Comparison of ENCODE assay signal across 23 mouse cellular contexts in the genomic region with DNA sequence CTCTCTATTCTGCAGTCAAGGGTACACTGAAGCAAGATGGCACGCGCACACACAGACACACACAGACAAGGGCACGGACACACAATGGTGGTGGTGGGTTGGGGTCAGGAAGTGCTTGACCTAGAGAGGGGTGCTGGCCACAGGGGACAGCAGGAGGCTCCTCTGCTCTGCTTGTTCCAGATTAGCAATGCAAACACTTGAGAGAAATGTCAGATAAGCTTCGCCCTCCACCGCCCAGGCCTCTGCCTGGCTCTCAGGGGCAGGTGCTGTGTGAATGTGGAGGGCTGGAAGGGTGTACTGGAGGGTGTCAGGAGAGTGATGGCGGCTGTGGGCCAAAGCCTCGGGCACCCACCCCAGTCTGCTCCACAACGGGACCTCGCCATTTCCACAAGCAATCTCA. TPM values are rescaled to one million over a fixed set of nuclear protein-coding genes. Genes with fewer than 3 reads are reported as not detected.
DNase-seq lines count a peak whose midpoint lies in the region; ATAC-seq and TF ChIP-seq lines count a peak whose summit lies in the region.
"Had no signal": no experiment of that assay in that cellular context is flagged by ENCODE, and none has a peak within 500 bp of the region (broad histone marks: within the 10 kb centered on the region; RNA-seq: fewer than 3 reads in every experiment).

No protein-coding gene starts in this region.

- H3K4me1 ChIP-seq in heart, embryonic 14.5 days (ENCODE audit: control insufficient read depth in 2 of 2, insufficient read depth in 2 of 2, low read length in 2 of 2) = peaks cover 55 to 70% of the 10 kb centered on the region in 2 experiments
- H3K4me1 ChIP-seq in E14TG2a.4 (replicated peaks; ENCODE audit: low read depth, low read length) = peaks cover 78% of the 10 kb centered on the region
- peaks cover 21% of the 10 kb centered on the region for H3K4me1 ChIP-seq in intestine, postnatal 0 days (replicated peaks; ENCODE audit: control insufficient read depth, insufficient read depth, low read length)
- H3K4me1 ChIP-seq in liver, postnatal 0 days (ENCODE audit: insufficient read depth) = peaks cover 53% of the 10 kb centered on the region
- H3K4me1 ChIP-seq: midbrain, embryonic 13.5 days had no signal

- no peak overlapping the region for H3K9ac ChIP-seq in heart, embryonic 14.5 days (ENCODE audit: low read length)
- H3K9ac ChIP-seq in intestine, postnatal 0 days (ENCODE audit: low read depth, low read length) = no peak overlapping the region
- H3K9ac ChIP-seq in liver, postnatal 0 days (replicated peaks) = no peak overlapping the region; the same call in 1 of the 2 replicates
- H3K9ac ChIP-seq: forebrain, postnatal 0 days; kidney, embryonic 15.5 days; midbrain, embryonic 13.5 days had no signal

- H3K27me3 ChIP-seq in heart, embryonic 14.5 days (ENCODE audit: control insufficient read depth, insufficient read depth, low read length) = no peaks in the 10 kb centered on the region
- H3K27me3 ChIP-seq in E14TG2a.4 (ENCODE audit: insufficient read depth, low read length) = no peaks in the 10 kb centered on the region; the same call in 1 of the 2 replicates
- H3K27me3 ChIP-seq in intestine, postnatal 0 days (replicated peaks; ENCODE audit: control insufficient read depth, insufficient read depth, low read length) = no peaks in the 10 kb centered on the region
- no peaks in the 10 kb centered on the region for H3K27me3 ChIP-seq in liver, postnatal 0 days (ENCODE audit: insufficient read depth, low read length)
- H3K27me3 ChIP-seq: kidney, embryonic 15.5 days; midbrain, embryonic 13.5 days had no signal

- intact Hi-C loops in heart, postnatal 14 days (cut with DNase I) = no loop called here

- H3K4me3 ChIP-seq in heart, embryonic 14.5 days (ENCODE audit: control insufficient read depth in 1 of 2, insufficient read depth in 1 of 2, low read depth in 1 of 2, low read length in 2 of 2) = no peak overlapping the region
- peak overlapping the region; percentile 59 for H3K4me3 ChIP-seq in E14TG2a.4 (replicated peaks; ENCODE audit: low read length)
- H3K4me3 ChIP-seq in intestine, postnatal 0 days (ENCODE audit: low read depth, low read length) = no peak overlapping the region
- no peak overlapping the region for H3K4me3 ChIP-seq in liver, postnatal 0 days (ENCODE audit: low read depth, low read length)
- H3K4me3 ChIP-seq: kidney, embryonic 15.5 days; midbrain, embryonic 13.5 days had no signal

- DNase-seq in heart, postnatal 14 days = no peak
- no peak for DNase-seq in liver, postnatal 0 days
- no peak for DNase-seq in adrenal gland, adult 2 months
- DNase-seq: adrenal gland, postnatal 36 days; B cell, adult 2 months; cerebellum, adult 9-11 months; forebrain, postnatal 0 days; gastrocnemius, postnatal 10 days; layer of hippocampus, postnatal 36 days; left cerebral cortex, postnatal 4 days; lung, adult 18-20 months; lung, postnatal 4 days; retina, postnatal 1 day; thymus, postnatal 14 days had no signal

- TF ChIP-seq CTCF in E14TG2a.4 (conservative IDR thresholded peaks at IDR 0.05; ENCODE audit: low read length) = no peak
- no peak for TF ChIP-seq CTCF in intestine, postnatal 0 days (IDR thresholded peaks at IDR 0.05; ENCODE audit: low read depth)
- no peak for TF ChIP-seq CTCF in liver, postnatal 0 days (IDR thresholded peaks at IDR 0.05; ENCODE audit: low read depth)

- H3K36me3 ChIP-seq in heart, embryonic 14.5 days (ENCODE audit: control insufficient read depth, insufficient read depth, low read length) = no peaks in the 10 kb centered on the region
- H3K36me3 ChIP-seq in E14TG2a.4 (ENCODE audit: insufficient read depth, low read length) = no peaks in the 10 kb centered on the region
- peaks cover 5% of the 10 kb centered on the region; the same call in 1 of the 2 replicates for H3K36me3 ChIP-seq in intestine, postnatal 0 days (ENCODE audit: control insufficient read depth, insufficient read depth)
- no peaks in the 10 kb centered on the region for H3K36me3 ChIP-seq in liver, postnatal 0 days (replicated peaks; ENCODE audit: insufficient read depth, low read length)
- H3K36me3 ChIP-seq: kidney, embryonic 15.5 days; midbrain, embryonic 13.5 days had no signal

- no peaks in the 10 kb centered on the region for H3K9me3 ChIP-seq in heart, embryonic 14.5 days (ENCODE audit: control insufficient read depth, low read length)
- no peaks in the 10 kb centered on the region for H3K9me3 ChIP-seq in E14TG2a.4 (ENCODE audit: low read length)
- no peaks in the 10 kb centered on the region for H3K9me3 ChIP-seq in intestine, postnatal 0 days (ENCODE audit: control insufficient read depth)
- no peaks in the 10 kb centered on the region for H3K9me3 ChIP-seq in liver, postnatal 0 days (ENCODE audit: low read length)
- H3K9me3 ChIP-seq: kidney, embryonic 15.5 days; midbrain, embryonic 13.5 days had no signal

- H3K27ac ChIP-seq in heart, embryonic 14.5 days (replicated peaks in 1 of 2; ENCODE audit: control insufficient read depth in 1 of 2, insufficient read depth in 1 of 2, low read depth in 2 of 2, low read length in 2 of 2) = peak overlapping the region; percentile 69 to 75
- peak overlapping the region; percentile 55; the same call in 1 of the 2 replicates for H3K27ac ChIP-seq in intestine, postnatal 0 days (ENCODE audit: low read depth, low read length)
- peak overlapping the region; percentile 32; the same call in 1 of the 2 replicates for H3K27ac ChIP-seq in liver, postnatal 0 days (ENCODE audit: low read depth)
- H3K27ac ChIP-seq: kidney, embryonic 15.5 days; midbrain, embryonic 13.5 days had no signal

- ATAC-seq in heart, embryonic 14.5 days (ENCODE audit: insufficient number of reproducible peaks, insufficient read depth, low FRiP score, low read depth) = 0 out of 2 replicates have a peak, but pooled peaks have one; percentile 20
- ATAC-seq in intestine, postnatal 0 days = no peak
- no peak for ATAC-seq in liver, postnatal 0 days
- ATAC-seq in megakaryocyte, adult 5-6 weeks (ENCODE audit: poor library complexity, severe bottlenecking) = no peak
- no peak for ATAC-seq in CD4-positive, CD25-positive, alpha-beta regulatory T cell, adult 4 months
- ATAC-seq: forebrain, postnatal 0 days; inflammation-experienced regulatory T-cells, adult 6 months; midbrain, embryonic 13.5 days had no signal

- 0 out of 2 replicates have a peak overlapping the region, but pooled peaks have one; percentile 0 for H3K4me2 ChIP-seq in heart, embryonic 14.5 days (ENCODE audit: low read length)
- H3K4me2 ChIP-seq in intestine, postnatal 0 days (replicated peaks; ENCODE audit: low read depth) = no peak overlapping the region
- no peak overlapping the region for H3K4me2 ChIP-seq in liver, postnatal 0 days (ENCODE audit: low read depth, low read length)
- H3K4me2 ChIP-seq: kidney, embryonic 15.5 days; midbrain, embryonic 13.5 days had no signal

- 26% methylated on average over 9 of the region's 9 CpGs for WGBS in heart, embryonic 14.5 days
- WGBS in intestine, postnatal 0 days = 40% methylated on average over 9 of the region's 9 CpGs
- WGBS in liver, postnatal 0 days (ENCODE audit: insufficient replicate concordance) = 47% methylated on average over 9 of the region's 9 CpGs

- TF ChIP-seq EP300 in liver, postnatal 0 days (IDR thresholded peaks at IDR 0.05; ENCODE audit: low read depth) = no peak

RNA-seq across cellular contexts. Expression of a gene that starts 8.8 kb away (rescaled TPM):
- 0.72 and 0.92 TPM in 2 replicates for polyA plus RNA-seq in heart, embryonic 14.5 days (2014; fragmentation: Nextera tagmentation; extraction: Ambion mirVana)
- total RNA-seq in heart, postnatal 14 days (2021) = not detected
- 0.35 and 0.77 TPM in 2 replicates for polyA plus RNA-seq in intestine, postnatal 0 days (2015; fragmentation: Nextera tagmentation; extraction: Ambion mirVana)
- 7.5 and 7.8 TPM in 2 replicates for polyA plus RNA-seq in liver, postnatal 0 days (2015; fragmentation: Nextera tagmentation; extraction: Ambion mirVana)
- total RNA-seq in megakaryocyte, adult 5-6 weeks (2015) = not detected in 2 replicates
- total RNA-seq in megakaryocyte, adult 5-6 weeks (2017) = not detected in 2 replicates
- not detected for total RNA-seq in adrenal gland, adult 2 months (2021)
- 0.24 TPM in 1 of 2 replicates, not detected in the other for polyA plus RNA-seq in adrenal gland, adult 2 months (2012; rRNA removed)
- polyA plus RNA-seq in CD4-positive, CD25-positive, alpha-beta regulatory T cell, adult 4 months (2017; shearing (Covaris generic)) = not detected
- total RNA-seq: adrenal gland, postnatal 36 days; gastrocnemius, postnatal 10 days; layer of hippocampus, postnatal 36 days; left cerebral cortex, postnatal 4 days; neutrophil, adult 5-6 weeks had no signal
- polyA plus RNA-seq: inflammation-experienced regulatory T-cells, adult 6 months had no signal

RNA-seq across cellular contexts. Expression of a gene that starts 9.6 kb away (rescaled TPM):
- polyA plus RNA-seq in heart, embryonic 14.5 days (2014; fragmentation: Nextera tagmentation; extraction: Ambion mirVana) = 0.47 and 0.76 TPM in 2 replicates
- 1 to 10 TPM; 1.8 to 2.1 TPM for total RNA-seq in heart, postnatal 14 days (2021)
- polyA plus RNA-seq in intestine, postnatal 0 days (2015; fragmentation: Nextera tagmentation; extraction: Ambion mirVana) = 6.1 and 7.7 TPM in 2 replicates
- polyA plus RNA-seq in liver, postnatal 0 days (2015; fragmentation: Nextera tagmentation; extraction: Ambion mirVana) = 1.0 and 1.6 TPM in 2 replicates
- total RNA-seq in megakaryocyte, adult 5-6 weeks (2015) = 0.25 and 0.38 TPM in 2 replicates
- total RNA-seq in megakaryocyte, adult 5-6 weeks (2017) = 0.16 TPM in 1 of 2 replicates, not detected in the other
- total RNA-seq in adrenal gland, adult 2 months (2021) = under 1 TPM; 0.92 to 0.97 TPM
- polyA plus RNA-seq in adrenal gland, adult 2 months (2012; rRNA removed) = 0.36 and 0.73 TPM in 2 replicates
- polyA plus RNA-seq in CD4-positive, CD25-positive, alpha-beta regulatory T cell, adult 4 months (2017; shearing (Covaris generic)) = not detected
- polyA plus RNA-seq: inflammation-experienced regulatory T-cells, adult 6 months had no signal

RNA-seq across cellular contexts. Expression of a gene that starts 45.6 kb away (rescaled TPM):
- polyA plus RNA-seq in heart, embryonic 14.5 days (2014; fragmentation: Nextera tagmentation; extraction: Ambion mirVana) = 2.4 and 2.9 TPM in 2 replicates
- total RNA-seq in heart, postnatal 14 days (2021) = under 1 TPM in 1 of 2 experiments, not detected in 1; 0.44 TPM
- 2.7 and 3.3 TPM in 2 replicates for polyA plus RNA-seq in intestine, postnatal 0 days (2015; fragmentation: Nextera tagmentation; extraction: Ambion mirVana)
- 1.5 TPM in 2 replicates for polyA plus RNA-seq in liver, postnatal 0 days (2015; fragmentation: Nextera tagmentation; extraction: Ambion mirVana)
- total RNA-seq in megakaryocyte, adult 5-6 weeks (2015) = 6.3 and 7.0 TPM in 2 replicates
- 1.3 and 1.4 TPM in 2 replicates for total RNA-seq in megakaryocyte, adult 5-6 weeks (2017)
- 1 to 10 TPM; 1.6 to 3.0 TPM for total RNA-seq in adrenal gland, adult 2 months (2021)
- 4.0 and 5.0 TPM in 2 replicates for polyA plus RNA-seq in adrenal gland, adult 2 months (2012; rRNA removed)
- not detected for polyA plus RNA-seq in CD4-positive, CD25-positive, alpha-beta regulatory T cell, adult 4 months (2017; shearing (Covaris generic))
- total RNA-seq: forebrain, postnatal 0 days; layer of hippocampus, postnatal 36 days; neutrophil, adult 5-6 weeks had no signal
- polyA plus RNA-seq: inflammation-experienced regulatory T-cells, adult 6 months had no signal

RNA-seq across cellular contexts. Expression of a gene that starts 56.1 kb away (rescaled TPM):
- polyA plus RNA-seq in heart, embryonic 14.5 days (2014; fragmentation: Nextera tagmentation; extraction: Ambion mirVana) = 16.2 and 16.8 TPM in 2 replicates
- 10 to 100 TPM; 14.9 to 15.6 TPM for total RNA-seq in heart, postnatal 14 days (2021)
- 8.3 and 9.2 TPM in 2 replicates for polyA plus RNA-seq in intestine, postnatal 0 days (2015; fragmentation: Nextera tagmentation; extraction: Ambion mirVana)
- 6.5 and 8.1 TPM in 2 replicates for polyA plus RNA-seq in liver, postnatal 0 days (2015; fragmentation: Nextera tagmentation; extraction: Ambion mirVana)
- 16.3 and 19.3 TPM in 2 replicates for total RNA-seq in megakaryocyte, adult 5-6 weeks (2015)
- total RNA-seq in megakaryocyte, adult 5-6 weeks (2017) = 44.0 and 57.5 TPM in 2 replicates
- 10 to 100 TPM; 19.5 to 19.8 TPM for total RNA-seq in adrenal gland, adult 2 months (2021)
- 12.5 and 15.6 TPM in 2 replicates for polyA plus RNA-seq in adrenal gland, adult 2 months (2012; rRNA removed)
- 10 to 100 TPM; 61.1 to 95.4 TPM for polyA plus RNA-seq in CD4-positive, CD25-positive, alpha-beta regulatory T cell, adult 4 months (2017; shearing (Covaris generic))

RNA-seq across cellular contexts. Expression of a gene that starts 58.8 kb away (rescaled TPM):
- 466 and 469 TPM in 2 replicates for polyA plus RNA-seq in heart, embryonic 14.5 days (2014; fragmentation: Nextera tagmentation; extraction: Ambion mirVana)
- total RNA-seq in heart, postnatal 14 days (2021) = 100 to 1,000 TPM in 1 of 2 experiments, 10 to 100 TPM in 1; 93.8 to 126 TPM
- 175 and 180 TPM in 2 replicates for polyA plus RNA-seq in intestine, postnatal 0 days (2015; fragmentation: Nextera tagmentation; extraction: Ambion mirVana)
- 249 and 250 TPM in 2 replicates for polyA plus RNA-seq in liver, postnatal 0 days (2015; fragmentation: Nextera tagmentation; extraction: Ambion mirVana)
- total RNA-seq in megakaryocyte, adult 5-6 weeks (2015) = 315 and 324 TPM in 2 replicates
- total RNA-seq in megakaryocyte, adult 5-6 weeks (2017) = 155 and 184 TPM in 2 replicates
- total RNA-seq in adrenal gland, adult 2 months (2021) = 100 to 1,000 TPM; 326 to 471 TPM
- polyA plus RNA-seq in adrenal gland, adult 2 months (2012; rRNA removed) = 1,307 and 1,375 TPM in 2 replicates
- 100 to 1,000 TPM; 149 to 151 TPM for polyA plus RNA-seq in CD4-positive, CD25-positive, alpha-beta regulatory T cell, adult 4 months (2017; shearing (Covaris generic))
